Mouse (Mus musculus) brain, adult 2 months (tissue): Measurements from ENCODE around the gene Hivep2.
A peak's percentile ranks its signal among the peaks of the same experiment; 100 is the strongest.

Experiments used
- DNase-seq: peaks from one replicate; pipeline ENCODE4 v3.0.0; 2011; ENCODE audit warnings: low read depth, low spot score

Hivep2 gene

DNA sequence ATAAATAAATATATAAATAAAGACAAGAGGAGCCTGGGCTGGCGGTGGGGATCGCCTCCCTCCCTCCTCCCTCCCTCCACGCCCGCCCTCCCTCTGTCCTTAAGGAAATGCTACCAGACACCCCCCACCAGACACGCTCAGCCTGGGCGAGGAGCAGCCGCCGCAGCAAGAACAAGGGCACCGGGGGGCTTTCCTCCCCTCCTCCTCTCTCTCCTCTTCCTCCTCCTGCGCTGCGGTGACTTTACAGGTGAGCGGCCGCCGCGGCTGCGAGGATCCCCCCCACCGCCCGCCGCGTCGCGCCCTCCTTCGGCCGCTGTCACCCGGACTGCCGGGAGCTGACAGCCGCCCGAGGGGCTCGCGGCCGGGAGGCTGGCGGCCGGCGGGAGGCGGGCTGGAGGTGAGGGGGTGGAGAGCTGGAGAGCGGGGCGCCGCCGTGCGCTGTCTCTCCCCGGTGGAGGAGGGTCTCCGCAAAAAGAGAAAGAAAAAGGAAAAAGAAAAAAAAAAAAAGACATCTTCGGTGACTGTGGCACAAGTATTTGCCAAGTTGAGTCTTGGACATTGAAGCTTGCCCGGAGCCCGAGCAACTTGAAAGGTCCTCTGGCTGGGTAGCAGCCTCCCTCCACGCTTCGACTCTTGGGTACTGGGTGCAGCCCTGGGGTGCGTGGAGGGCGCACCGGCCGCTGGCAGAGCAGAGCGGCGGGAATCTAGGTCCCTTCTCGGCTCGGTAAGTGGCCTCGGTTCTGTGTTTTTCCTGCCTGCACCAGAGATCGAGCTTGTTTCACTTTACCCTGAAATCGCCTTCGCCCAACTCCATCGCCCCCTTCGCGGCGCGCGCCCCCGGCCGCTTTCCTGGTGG, at the start of gene Hivep2:
Gene Hivep2 (plus strand): TSS at position 102 of the 856 bp plus-strand sequence.
- peak; percentile 61 for DNase-seq

GRCm38 (mm10) chr10:13916645-13917342, 49.1 kb upstream of the Hivep2 start:
- peak; percentile 75 for DNase-seq

DNA sequence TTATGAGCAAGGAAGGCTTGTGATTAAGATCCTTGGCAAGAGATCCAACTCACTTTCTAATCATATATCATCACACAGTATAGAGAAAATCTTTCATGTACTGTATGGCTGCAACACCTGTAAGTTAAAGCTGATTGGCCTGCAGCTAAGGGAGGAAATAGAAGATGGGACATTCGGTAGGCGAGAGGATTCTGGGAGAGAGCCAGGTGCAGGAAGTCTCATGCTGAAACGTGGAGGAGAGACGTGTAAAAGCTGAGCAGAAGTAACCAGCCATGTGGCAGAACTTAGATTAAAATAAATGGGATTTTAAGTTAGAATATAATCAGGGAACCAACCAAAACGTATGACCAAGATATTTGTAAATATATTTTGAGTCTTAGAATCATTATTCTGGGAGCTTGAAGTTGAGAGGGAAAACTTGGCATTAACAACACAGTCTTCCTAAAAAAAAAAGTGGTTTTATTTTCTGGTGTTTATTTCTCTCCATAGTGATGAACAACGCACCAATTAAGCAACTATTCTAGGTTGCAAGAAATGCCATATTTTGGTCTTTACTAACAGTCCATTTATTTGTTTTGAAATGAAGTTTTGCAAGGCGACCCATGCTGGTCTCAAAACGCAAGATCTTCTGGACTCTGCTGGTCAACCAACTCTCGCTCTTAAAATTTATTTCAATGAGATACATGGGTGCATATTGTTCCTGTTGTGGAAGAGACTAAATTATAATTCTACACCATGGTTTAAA, 44.1 kb upstream of the Hivep2 start:
- peak; percentile 60 for DNase-seq

- no peak for DNase-seq
Measured at GRCm38 (mm10) chr10:13929306-13929705, 36.6 kb upstream of the Hivep2 start.

DNA sequence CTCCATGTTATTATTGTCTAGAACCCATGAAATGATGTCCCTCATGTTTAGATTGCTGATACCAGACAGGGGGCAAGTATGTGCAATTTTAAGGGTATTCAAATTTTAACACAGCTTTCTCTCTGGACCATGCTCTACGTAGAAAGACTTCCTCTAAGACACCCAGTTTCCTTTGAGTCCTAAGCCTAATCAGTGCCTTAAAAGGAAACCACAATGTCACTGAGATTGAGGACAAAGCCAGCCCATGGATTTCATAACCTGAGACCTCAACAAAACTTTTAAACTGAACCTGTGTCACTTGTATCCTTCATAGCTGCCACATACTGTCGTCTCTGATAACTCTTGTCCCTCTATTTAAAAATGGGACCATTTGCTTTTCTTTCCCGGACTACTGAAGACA, 33.7 kb upstream of the Hivep2 start:
- DNase-seq = no peak

DNA sequence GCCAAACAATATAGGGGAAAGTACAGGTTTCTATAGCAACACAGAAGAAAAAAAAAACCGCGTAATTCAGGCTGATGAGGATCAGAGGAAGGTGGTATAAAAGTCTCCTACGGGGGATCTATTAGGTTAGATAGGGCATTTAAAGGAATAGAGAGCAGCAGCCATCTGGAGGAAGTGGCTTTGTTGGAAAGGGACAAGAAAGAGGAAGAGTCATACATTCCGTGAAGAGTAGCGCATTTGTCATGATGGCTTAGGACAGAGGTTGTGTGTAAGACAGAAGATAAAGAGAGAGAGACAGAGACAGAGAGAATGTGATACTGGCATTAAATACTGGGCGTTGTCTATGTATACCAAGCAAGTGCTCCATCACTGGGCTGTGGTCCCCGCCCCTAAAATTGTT, 32.6 kb upstream of the Hivep2 start:
- DNase-seq = no peak

DNA sequence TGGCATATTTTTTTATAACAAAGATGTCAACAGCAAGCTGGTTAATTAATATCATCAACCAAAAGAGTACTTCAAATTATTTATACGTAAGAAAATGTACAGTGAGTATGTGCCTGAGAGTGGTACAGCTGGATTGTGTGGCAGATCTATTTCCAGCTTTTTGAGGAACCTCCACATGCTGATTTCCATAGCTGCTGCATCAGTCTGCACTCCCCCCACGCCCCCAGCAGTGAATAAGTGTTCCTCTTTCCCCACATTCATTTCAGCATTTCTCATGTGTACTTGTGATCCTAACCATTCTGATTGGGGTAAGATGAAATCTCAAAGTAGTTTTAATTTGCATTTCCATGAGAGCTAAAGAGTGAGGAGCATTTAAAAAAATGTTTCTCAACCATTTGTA, 30.2 kb upstream of the Hivep2 start:
- peak; percentile 62 for DNase-seq

DNA sequence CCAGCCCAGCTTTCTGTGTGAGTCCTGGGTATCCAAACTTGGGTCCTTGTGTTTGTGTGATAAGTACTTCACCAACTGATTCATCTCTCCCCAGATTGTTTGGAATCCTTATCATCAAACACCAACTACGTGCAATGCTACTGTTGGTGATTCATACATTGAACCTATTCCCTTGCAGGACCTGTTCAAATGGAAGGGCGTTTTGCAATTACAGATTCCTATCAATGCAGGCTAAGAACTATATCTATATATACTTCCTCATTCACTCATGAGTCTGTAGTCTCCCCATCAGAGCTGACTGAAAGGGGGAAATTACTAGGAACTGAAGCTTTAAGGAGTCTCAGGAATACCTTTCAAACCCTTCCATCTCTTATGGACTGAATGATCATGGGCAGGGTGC, 24.5 kb upstream of the Hivep2 start:
- no peak for DNase-seq

GRCm38 (mm10) chr10:13943706-13944105, 22.2 kb upstream of the Hivep2 start:
- no peak for DNase-seq

- peak; percentile 27 for DNase-seq
Measured at GRCm38 (mm10) chr10:13946498-13946897, 19.4 kb upstream of the Hivep2 start.

DNA sequence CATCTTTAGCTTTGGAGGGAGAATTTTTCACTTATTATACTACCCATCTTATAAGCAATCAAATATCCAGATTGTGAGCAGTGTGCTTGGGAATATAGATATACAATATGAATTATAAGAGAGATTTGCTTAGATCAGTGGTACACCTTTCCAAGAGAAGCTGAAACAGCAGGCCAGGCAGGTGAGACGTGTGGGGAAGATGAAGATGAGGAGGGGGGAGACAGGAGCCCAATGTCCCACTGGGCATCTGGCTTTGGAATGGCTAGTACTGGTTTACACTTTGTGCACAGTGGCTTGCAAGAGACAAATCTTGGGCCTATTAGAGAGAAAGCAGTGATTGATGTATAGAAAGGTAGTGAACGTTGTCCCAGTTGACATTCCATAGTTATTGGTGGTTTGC, 2.9 kb upstream of the Hivep2 start:
- DNase-seq = no peak

- DNase-seq = no peak
Measured at GRCm38 (mm10) chr10:13963908-13964500, 1.9 kb upstream of the Hivep2 start.

DNA sequence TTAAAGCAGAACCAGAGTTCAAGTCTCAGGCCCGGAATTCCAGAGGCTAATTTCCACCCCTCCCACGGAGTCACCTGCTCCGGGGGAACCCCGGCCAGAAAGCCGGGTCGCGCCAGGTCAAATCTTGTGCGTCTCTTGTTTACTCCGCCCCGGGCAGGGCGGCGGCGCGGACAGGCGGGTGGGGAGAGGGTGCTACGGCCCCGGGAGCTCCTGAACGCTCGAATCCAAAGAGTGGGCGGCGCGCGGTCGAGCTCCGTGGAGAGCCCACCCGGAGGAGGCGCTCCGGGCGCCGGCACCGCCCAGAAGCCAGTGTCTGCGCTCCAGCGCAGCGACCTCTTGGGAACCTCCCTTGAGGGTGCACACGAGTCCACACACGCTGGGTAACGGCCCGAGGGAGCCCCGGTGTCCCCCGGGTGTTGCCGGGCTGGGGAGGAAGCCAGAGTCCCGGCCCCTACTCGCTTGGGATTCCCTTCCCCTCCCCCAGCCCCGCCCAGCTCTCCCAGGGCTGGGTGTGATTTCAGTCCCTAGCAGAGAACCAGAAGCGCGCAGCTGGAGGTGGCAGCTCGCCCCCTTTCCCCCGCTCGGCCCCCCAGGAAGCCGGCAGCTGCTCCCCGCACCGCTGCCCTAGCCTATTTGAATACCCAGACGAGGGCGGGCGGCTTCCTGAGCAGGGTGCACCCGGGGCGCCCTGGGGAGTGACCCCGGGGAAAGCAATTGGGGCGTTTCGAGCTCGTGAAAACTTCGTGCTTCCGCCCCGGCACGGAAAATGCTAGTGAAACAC, 1.2 kb upstream of the Hivep2 start:
- peak; percentile 81 for DNase-seq

DNA sequence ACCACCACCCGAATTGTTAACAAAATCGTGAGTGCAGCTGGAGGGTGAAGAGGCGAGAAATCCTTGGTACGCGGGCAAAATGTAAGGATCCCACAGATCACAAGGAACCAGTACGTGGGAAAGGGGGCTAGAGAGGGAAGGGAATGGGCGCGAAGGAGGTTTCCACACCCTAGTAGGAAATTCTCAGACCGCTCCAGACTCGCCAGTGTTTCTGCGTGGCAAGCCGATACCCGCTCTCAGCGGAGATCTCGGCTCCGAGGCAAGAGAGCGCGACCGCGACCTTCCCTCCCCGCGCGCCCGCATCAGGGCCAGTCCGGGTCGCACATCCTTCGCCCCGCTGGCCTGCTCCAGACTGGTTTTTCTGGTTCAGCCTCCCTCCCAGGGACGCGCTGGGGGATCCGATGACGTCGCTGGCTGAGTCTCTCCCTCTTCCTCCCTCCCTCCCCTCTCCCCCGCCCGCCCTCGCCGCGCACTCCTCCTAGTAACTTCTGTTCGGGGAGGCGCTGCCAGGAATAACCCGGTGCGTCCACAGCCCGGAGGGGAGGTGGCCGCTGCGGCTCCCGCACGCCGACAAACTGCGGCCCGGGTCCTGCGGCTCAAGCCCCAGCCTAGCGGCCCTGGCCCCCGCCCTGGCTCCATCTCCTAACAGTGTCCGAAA, 430 bp upstream of the Hivep2 start:
- DNase-seq = peak; percentile 98

GRCm38 (mm10) chr10:13966830-13967450, 1.1 kb downstream of the Hivep2 start:
- DNase-seq = peak; percentile 82

GRCm38 (mm10) chr10:13967451-13968233, 1.8 kb downstream of the Hivep2 start:
- DNase-seq = peak; percentile 92

DNA sequence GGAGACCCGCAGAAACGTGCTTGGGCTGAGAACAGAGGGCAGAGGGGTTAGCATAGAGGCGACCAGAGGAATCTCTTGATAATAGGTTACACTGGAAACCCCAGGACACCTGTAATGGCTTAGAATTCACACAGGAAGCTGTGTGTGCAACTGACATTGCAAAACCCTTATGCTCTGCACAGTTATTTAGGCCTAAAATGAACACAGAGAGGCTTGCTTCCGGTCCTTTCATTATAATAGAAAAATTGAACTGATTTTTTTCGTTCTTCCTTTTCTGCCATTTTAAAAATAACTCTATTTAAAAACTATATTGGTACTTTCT, 2.3 kb downstream of the Hivep2 start:
- no peak for DNase-seq

DNA sequence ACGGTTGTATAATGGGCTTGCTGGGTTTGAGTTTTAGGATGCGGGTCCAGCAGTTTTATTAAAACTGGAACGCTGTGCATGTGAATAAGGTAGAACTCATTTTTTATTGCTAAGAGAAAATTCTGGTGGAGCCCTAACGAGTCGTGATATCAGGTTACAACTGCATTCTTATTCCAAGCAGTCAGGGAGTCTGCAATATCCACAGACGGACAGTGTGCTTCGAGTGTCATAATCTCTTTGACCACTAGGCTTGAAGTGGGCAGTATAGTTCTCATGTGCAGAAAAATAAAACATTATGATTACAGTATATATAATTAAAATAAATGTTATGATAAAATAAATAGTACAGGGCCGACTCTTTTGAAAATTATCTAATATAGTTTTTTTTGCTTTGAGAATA, 3.1 kb downstream of the Hivep2 start:
- peak; percentile 81 for DNase-seq

GRCm38 (mm10) chr10:13970321-13970720, 4.4 kb downstream of the Hivep2 start:
- DNase-seq = no peak
